Mouse (Mus musculus): ENCODE measurements around the gene Cxcl16.

DNA sequence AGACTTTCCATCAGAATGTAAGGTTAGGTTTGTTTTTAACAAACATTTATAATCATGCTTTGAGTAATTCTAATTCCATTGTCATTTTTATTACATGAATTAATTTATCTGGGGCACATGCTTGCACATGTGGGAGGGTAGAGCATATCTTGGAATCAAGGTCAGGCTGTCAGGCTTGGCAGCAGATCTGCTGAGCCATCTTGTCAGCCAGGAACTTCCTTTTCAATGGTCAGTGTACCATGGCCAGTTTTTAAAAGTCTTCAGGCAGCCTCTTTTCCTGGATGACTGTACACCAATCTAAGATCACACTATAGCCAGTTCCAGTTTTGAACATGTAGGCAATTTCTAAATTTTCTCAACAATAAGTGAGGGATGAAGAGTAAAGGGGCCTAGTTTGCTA is 12.9 kb upstream of the Cxcl16 start:
- TF ChIP-seq CTCF (IDR thresholded peaks at IDR 0.05; ENCODE audit: low read depth, low read length) = no peak
- TF ChIP-seq GATA2 (IDR thresholded peaks at IDR 0.05; ENCODE audit: borderline replicate concordance, low read depth, low read length) = no peak
- no peak for TF ChIP-seq GATA1 (IDR thresholded peaks at IDR 0.05; ENCODE audit: borderline replicate concordance, low read length)
- no peak for TF ChIP-seq TAL1 (conservative IDR thresholded peaks at IDR 0.05; ENCODE audit: low read depth, low read length)
- no peak for TF ChIP-seq POLR2AphosphoS5 (IDR thresholded peaks at IDR 0.05; ENCODE audit: insufficient replicate concordance, low read depth, low read length)
